Mouse (Mus musculus): ENCODE data around the gene Sfxn4. TPM values are rescaled to one million over a fixed set of nuclear protein-coding genes. Genes with fewer than 3 reads are reported as not detected.
A peak's percentile ranks its signal among the peaks of the same experiment; 100 is the strongest.

The Sfxn4 gene
- polyA plus RNA-seq, 1 experiment from 2014 or later = 0.81 TPM

DNA sequence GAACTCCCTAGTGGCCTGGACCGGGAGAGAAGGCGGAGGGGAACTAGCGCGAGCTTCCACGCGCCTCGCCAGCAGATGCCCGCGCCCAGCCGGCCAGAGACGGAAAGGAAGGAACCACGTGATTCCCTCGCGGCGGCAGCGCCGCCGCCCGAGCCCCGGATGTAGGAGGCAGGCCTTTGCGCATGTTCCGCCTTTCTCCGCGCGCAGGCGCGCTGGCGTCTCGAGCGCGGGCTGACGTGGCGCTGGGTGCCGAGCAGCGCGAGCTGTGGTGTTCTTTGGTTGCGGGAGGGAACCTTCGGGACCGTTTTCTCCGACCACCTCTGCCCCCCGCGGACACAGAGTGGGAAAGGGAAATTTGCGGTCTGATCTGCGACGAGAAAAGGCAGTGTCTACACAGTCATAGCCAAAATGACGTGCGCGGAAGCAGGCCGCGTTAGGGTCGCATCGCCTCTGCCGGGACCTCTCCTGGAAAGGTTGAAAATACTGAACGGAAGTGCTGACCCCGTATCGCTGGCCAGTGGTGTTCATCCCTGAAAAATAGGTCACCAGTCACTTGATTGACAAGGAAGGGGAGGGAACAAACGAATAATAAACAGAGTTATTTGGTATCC lies 70.6 kb downstream of the Sfxn4 start, which contains the start of gene Eif3a:
Gene Eif3a (minus strand): TSS at position 108 of the 611 bp plus-strand sequence.
- H3K4me3 ChIP-seq (ENCODE audit: low read depth, low read length) = peak within 1 kb of the TSS; percentile 100

DNA sequence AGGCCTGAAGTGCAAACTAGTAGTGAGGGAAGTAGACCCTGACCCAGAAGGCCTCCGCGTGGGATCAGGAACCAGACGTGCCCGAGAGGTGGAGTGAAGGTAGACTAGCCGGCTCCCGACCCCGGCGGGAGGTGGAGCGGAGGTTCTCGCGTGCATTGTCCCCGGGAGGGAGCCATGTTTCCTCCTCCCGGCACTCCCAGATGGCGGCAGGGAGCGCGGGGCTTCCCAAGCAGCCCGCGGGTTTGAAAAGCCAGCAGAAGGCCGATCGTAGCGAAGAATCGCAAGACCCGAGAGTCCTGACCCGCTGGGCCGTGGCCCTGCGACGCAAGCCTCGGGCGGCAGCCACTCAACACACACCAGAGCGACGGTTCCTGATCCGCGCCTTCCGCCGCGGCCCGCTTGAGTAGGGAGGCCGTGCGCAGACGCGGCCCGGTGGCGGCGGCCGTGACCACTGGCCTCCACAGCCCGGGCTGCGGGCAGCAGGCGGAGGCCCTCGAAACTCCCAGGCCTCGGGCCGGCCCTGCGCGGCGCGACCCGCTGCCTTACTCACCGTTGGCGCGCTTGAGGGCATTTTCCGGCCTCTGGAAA lies 71.3 kb downstream of the Sfxn4 start:
- peaks cover 16% of the 10 kb centered on the region for H3K4me1 ChIP-seq (ENCODE audit: control insufficient read depth, low read depth, low read length)
- peak overlapping the region; percentile 87 for H3K4me2 ChIP-seq (ENCODE audit: low read depth, low read length)
- no peaks in the 10 kb centered on the region for H3K27me3 ChIP-seq (ENCODE audit: control insufficient read depth, insufficient read depth, low read depth, low read length)
- peak; percentile 55 for ATAC-seq (ENCODE audit: low read depth)
- no peaks in the 10 kb centered on the region for H3K9me3 ChIP-seq (replicated peaks; ENCODE audit: control insufficient read depth, low read length)
- peak overlapping the region; percentile 100 for H3K4me3 ChIP-seq (ENCODE audit: low read depth, low read length)
- H3K9ac ChIP-seq (ENCODE audit: low read depth, low read length) = peak overlapping the region; percentile 100
- peak overlapping the region; percentile 99 for H3K27ac ChIP-seq (ENCODE audit: low read length)
- under 1% methylated on average over 55 of the region's 60 CpGs for WGBS (ENCODE audit: insufficient replicate concordance)
- H3K36me3 ChIP-seq (ENCODE audit: control insufficient read depth, insufficient read depth) = no peaks in the 10 kb centered on the region

More for the DNA sequence above, 70.6 kb downstream of the Sfxn4 start, which contains the start of gene Eif3a:
- H3K4me2 ChIP-seq (ENCODE audit: low read depth, low read length) = peak within 1 kb of the TSS; percentile 87
- H3K27me3 ChIP-seq (ENCODE audit: control insufficient read depth, insufficient read depth, low read depth, low read length) = no peaks in the 10 kb centered on the region
- no peaks in the 10 kb centered on the region for H3K36me3 ChIP-seq (ENCODE audit: control insufficient read depth, insufficient read depth)
- peak within 1 kb of the TSS; percentile 99 for H3K27ac ChIP-seq (ENCODE audit: low read length)
- no peaks in the 10 kb centered on the region for H3K9me3 ChIP-seq (replicated peaks; ENCODE audit: control insufficient read depth, low read length)
- ATAC-seq (ENCODE audit: low read depth) = peak; percentile 93
- under 1% methylated on average over 57 of the region's 57 CpGs for WGBS (ENCODE audit: insufficient replicate concordance)
- peaks cover 16% of the 10 kb centered on the region for H3K4me1 ChIP-seq (ENCODE audit: control insufficient read depth, low read depth, low read length)
- peak within 1 kb of the TSS; percentile 100 for H3K9ac ChIP-seq (ENCODE audit: low read depth, low read length)

DNA sequence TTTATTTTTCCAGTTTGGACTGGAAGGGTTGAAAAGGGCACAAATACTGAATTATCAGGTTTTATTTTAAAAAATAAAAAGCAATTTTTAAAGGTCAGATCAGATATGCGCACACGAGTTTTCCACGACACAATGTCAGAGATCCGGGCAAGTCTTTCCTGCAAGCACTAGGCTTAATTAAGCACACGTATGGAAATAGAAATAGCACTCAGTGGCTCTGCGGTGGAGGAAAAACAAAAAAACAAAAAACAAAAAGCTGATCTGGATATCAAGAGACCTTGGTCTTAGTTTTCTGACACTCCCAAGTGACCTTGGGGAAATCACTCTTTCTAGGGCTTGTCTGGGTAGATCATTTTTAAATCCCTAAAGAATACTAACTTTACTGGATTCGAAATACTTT lies 71.8 kb downstream of the Sfxn4 start:
- ATAC-seq (ENCODE audit: low read depth) = no peak
- WGBS (ENCODE audit: insufficient replicate concordance) = 2% methylated on average over 7 of the region's 7 CpGs
- H3K27ac ChIP-seq (ENCODE audit: low read length) = peak overlapping the region; percentile 99
- peaks cover 17% of the 10 kb centered on the region for H3K4me1 ChIP-seq (ENCODE audit: control insufficient read depth, low read depth, low read length)
- H3K4me2 ChIP-seq (ENCODE audit: low read depth, low read length) = peak overlapping the region; percentile 87
- no peaks in the 10 kb centered on the region for H3K36me3 ChIP-seq (ENCODE audit: control insufficient read depth, insufficient read depth)
- no peaks in the 10 kb centered on the region for H3K27me3 ChIP-seq (ENCODE audit: control insufficient read depth, insufficient read depth, low read depth, low read length)
- H3K4me3 ChIP-seq (ENCODE audit: low read depth, low read length) = peak overlapping the region; percentile 100
- peak overlapping the region; percentile 100 for H3K9ac ChIP-seq (ENCODE audit: low read depth, low read length)
- H3K9me3 ChIP-seq (replicated peaks; ENCODE audit: control insufficient read depth, low read length) = no peaks in the 10 kb centered on the region

DNA sequence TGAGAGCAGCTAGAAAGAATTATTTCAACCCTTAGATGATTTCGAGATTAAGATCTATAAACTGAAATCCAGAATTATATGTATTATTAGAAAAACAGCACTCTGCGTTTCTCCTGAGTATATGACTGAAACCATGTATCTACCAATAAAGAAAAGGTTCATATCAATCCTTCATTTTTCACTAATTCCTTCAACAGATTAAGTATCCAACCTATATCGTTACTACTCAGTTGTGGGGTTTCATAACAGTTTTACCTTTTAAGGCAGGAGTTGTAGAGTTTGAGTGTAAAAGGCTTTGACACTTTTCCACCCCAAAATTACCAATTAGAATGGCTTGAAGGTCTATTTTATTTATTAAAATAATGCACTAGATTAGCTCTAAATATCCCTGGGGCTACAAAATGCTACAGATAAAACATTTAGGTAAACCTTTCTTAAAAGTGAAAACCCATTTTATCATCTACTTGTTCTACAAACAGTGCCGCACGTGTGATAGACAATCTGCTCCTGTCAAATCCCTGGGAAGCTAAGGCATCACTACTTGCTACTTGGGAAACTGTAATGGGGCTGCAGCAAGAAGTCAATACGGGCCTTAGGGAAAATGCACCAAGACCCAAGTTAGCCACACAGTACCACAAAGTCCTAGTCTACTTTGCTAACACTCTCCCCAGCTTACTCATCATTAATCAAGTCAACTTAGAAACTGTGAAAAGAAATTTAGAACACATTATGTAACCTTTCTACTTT lies 72.9 kb downstream of the Sfxn4 start:
- peak overlapping the region; percentile 63; the same call in 1 of the 2 replicates for H3K27ac ChIP-seq (ENCODE audit: low read length)
- no peaks in the 10 kb centered on the region for H3K36me3 ChIP-seq (ENCODE audit: control insufficient read depth, insufficient read depth)
- no peaks in the 10 kb centered on the region for H3K9me3 ChIP-seq (replicated peaks; ENCODE audit: control insufficient read depth, low read length)
- H3K27me3 ChIP-seq (ENCODE audit: control insufficient read depth, insufficient read depth, low read depth, low read length) = no peaks in the 10 kb centered on the region
- peak overlapping the region; percentile 82 for H3K4me2 ChIP-seq (ENCODE audit: low read depth, low read length)
- WGBS (ENCODE audit: insufficient replicate concordance) = 26% methylated on average over 6 of the region's 6 CpGs
- peak overlapping the region; percentile 65 for H3K4me3 ChIP-seq (ENCODE audit: low read depth, low read length)
- ATAC-seq (ENCODE audit: low read depth) = no peak
- peaks cover 18% of the 10 kb centered on the region for H3K4me1 ChIP-seq (ENCODE audit: control insufficient read depth, low read depth, low read length)
- peak overlapping the region; percentile 35 for H3K9ac ChIP-seq (ENCODE audit: low read depth, low read length)

DNA sequence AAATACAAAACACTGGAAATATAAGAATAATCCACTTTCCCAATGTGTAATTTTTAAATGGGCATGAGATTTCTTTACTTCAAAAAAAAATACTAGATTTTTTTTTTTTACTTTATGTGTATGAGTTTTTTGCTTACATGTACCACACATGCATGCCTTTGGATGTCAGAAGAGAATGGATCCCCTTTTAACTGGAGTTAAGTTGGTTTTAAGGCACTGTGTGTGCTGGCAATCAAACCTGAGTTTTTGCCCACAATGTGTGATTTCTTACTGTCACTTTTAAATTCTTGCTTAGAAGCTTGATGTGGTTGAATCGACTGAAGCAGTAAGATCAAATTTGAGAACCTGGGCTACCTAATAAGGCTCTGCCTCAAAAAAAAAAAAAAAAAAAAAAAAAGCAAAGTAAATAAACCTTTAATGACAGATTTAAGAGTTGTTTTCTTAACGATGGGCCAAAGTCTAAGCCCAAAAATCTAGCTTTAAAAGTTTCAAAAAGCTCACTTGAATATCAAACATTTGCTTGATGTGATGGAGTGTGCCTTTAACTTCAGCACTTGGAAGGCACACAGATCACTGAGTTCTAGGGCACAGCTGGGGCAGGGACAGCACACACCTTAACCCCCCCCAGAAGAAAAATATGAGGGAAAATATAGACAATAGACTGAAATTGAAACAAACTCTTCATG lies 73.7 kb downstream of the Sfxn4 start:
- H3K27ac ChIP-seq (ENCODE audit: low read length) = no peak overlapping the region

More for the DNA sequence above, 73.7 kb downstream of the Sfxn4 start:
- no peaks in the 10 kb centered on the region for H3K27me3 ChIP-seq (ENCODE audit: control insufficient read depth, insufficient read depth, low read depth, low read length)
- no peak for ATAC-seq (ENCODE audit: low read depth)
- H3K9ac ChIP-seq (ENCODE audit: low read depth, low read length) = peak overlapping the region; percentile 34; the same call in 1 of the 2 replicates
- H3K4me3 ChIP-seq (ENCODE audit: low read depth, low read length) = peak overlapping the region; percentile 40
- 29% methylated on average over 2 of the region's 2 CpGs for WGBS (ENCODE audit: insufficient replicate concordance)
- no peaks in the 10 kb centered on the region for H3K9me3 ChIP-seq (replicated peaks; ENCODE audit: control insufficient read depth, low read length)
- no peaks in the 10 kb centered on the region for H3K36me3 ChIP-seq (ENCODE audit: control insufficient read depth, insufficient read depth)
- peak overlapping the region; percentile 82 for H3K4me2 ChIP-seq (ENCODE audit: low read depth, low read length)
- peaks cover 18% of the 10 kb centered on the region for H3K4me1 ChIP-seq (ENCODE audit: control insufficient read depth, low read depth, low read length)

Other genes starting within 250 kb of the Sfxn4 start
- gene Nanos1, start 105.5 kb downstream of the Sfxn4 start, polyA plus RNA-seq (2015; fragmentation: Nextera tagmentation; extraction: Ambion mirVana) = 0.85 and 0.87 TPM in 2 replicates
- gene Eif3a, start 70.8 kb downstream of the Sfxn4 start, polyA plus RNA-seq (2015; fragmentation: Nextera tagmentation; extraction: Ambion mirVana) = 73.8 and 74.4 TPM in 2 replicates
- gene Fam45a, start 49.9 kb downstream of the Sfxn4 start, polyA plus RNA-seq (2015; fragmentation: Nextera tagmentation; extraction: Ambion mirVana) = 21.0 and 21.1 TPM in 2 replicates
- 326 and 354 TPM in 2 replicates for gene Prdx3, start 13.1 kb upstream of the Sfxn4 start, polyA plus RNA-seq (2015; fragmentation: Nextera tagmentation; extraction: Ambion mirVana)
- gene Grk5, start 28.3 kb upstream of the Sfxn4 start, polyA plus RNA-seq (2015; fragmentation: Nextera tagmentation; extraction: Ambion mirVana) = 0.56 and 0.72 TPM in 2 replicates